Mouse (Mus musculus) myocyte (in vitro differentiated cells): ENCODE results near the gene Sgtb.

ENCODE experiments used
- CEBPB ChIP-seq: IDR thresholded peaks from 2 replicates; pipeline ENCODE4 v1.6.1; 2011; ENCODE audit warnings: mild to moderate bottlenecking, moderate library complexity; ENCODE audit not compliant: poor library complexity, insufficient read depth, severe bottlenecking
- E2F4 ChIP-seq: IDR thresholded peaks from one replicate; pipeline ENCODE4 v1.6.1; 2011; ENCODE audit warnings: mild to moderate bottlenecking, control low read depth, moderate library complexity; ENCODE audit not compliant: insufficient read depth
- MAX ChIP-seq: IDR thresholded peaks from one replicate; pipeline ENCODE4 v1.6.1; 2011; ENCODE audit warnings: low read depth, mild to moderate bottlenecking, control low read depth
- MYOD1 ChIP-seq, 3 experiments: IDR thresholded peaks; one replicate each; pipeline ENCODE4 v1.6.1; 2011; ENCODE audit warnings: control low read depth in 2 of 3, low read depth in 2 of 3, mild to moderate bottlenecking in 2 of 3, moderate library complexity in 1 of 3; ENCODE audit not compliant: insufficient read length in 2 of 3, control insufficient read depth in 1 of 3
- MYOG ChIP-seq, 3 experiments: IDR thresholded peaks; one replicate each; pipeline ENCODE4 v1.6.1; 2011; ENCODE audit warnings: control low read depth in 2 of 3, low read depth in 2 of 3, mild to moderate bottlenecking in 2 of 3; ENCODE audit not compliant: insufficient read length in 2 of 3, control insufficient read depth in 1 of 3, insufficient read depth in 1 of 3
- POLR2A ChIP-seq: IDR thresholded peaks from one replicate; pipeline ENCODE4 v1.6.1; 2011; ENCODE audit warnings: low read depth, mild to moderate bottlenecking, control low read depth, moderate library complexity; ENCODE audit not compliant: insufficient read length
- REST ChIP-seq: IDR thresholded peaks from one replicate; pipeline ENCODE4 v1.6.1; 2011; ENCODE audit warnings: mild to moderate bottlenecking, control low read depth, moderate library complexity; ENCODE audit not compliant: insufficient read depth, insufficient read length
- SRF ChIP-seq: IDR thresholded peaks from one replicate; pipeline ENCODE4 v1.6.1; 2011; ENCODE audit warnings: low read depth; ENCODE audit not compliant: control insufficient read depth, insufficient read length
- TCF12 ChIP-seq: IDR thresholded peaks from one replicate; pipeline ENCODE4 v1.6.1; 2011; ENCODE audit warnings: mild to moderate bottlenecking, control low read depth; ENCODE audit not compliant: poor library complexity, insufficient read depth, severe bottlenecking
- USF1 ChIP-seq: IDR thresholded peaks from one replicate; pipeline ENCODE4 v1.6.1; 2011; ENCODE audit warnings: low read depth, mild to moderate bottlenecking, control low read depth, moderate library complexity

DNA sequence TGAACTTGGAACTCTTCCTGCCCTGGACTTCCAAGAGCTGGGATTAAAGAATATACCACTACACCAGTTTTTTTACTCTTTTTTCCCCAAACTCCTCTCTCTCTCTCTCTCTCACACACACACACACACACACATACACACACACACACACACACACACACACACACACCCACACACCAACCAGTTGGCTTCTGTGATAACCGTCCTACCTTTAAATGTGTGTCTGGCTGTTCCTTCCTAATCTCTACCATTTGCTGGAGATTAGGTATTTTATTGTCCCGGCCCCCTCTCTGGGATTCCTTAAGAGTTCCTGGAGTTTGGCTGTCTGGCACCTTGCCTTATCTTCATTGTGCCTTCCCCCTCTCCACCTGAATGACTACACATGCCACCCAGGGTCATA is 24.9 kb upstream of the Sgtb start:
- TF ChIP-seq MAX (no peak), POLR2A (no peak), TCF12 (no peak), MYOD1 (IDR thresholded peaks at IDR 0.05; ENCODE audit: control insufficient read depth in 1 of 3, insufficient read length in 2 of 3, low read depth in 2 of 3) (no peak), MYOG (IDR thresholded peaks at IDR 0.05; ENCODE audit: control insufficient read depth in 1 of 3, insufficient read depth in 1 of 3, insufficient read length in 2 of 3, low read depth in 2 of 3) (no peak), REST (no peak), USF1 (no peak), CEBPB (no peak), SRF (no peak), E2F4 (no peak)
